Mouse (Mus musculus) MEL (cell line): ENCODE measurements at regions not wholly inside any gene's neighbourhood (a gene's known extent, or its start where the extent isn't known, plus 50 kb on each side); places are given as distances from the start of the nearest gene placed in this dataset.

Experiments used
- DNase-seq: peaks from one replicate; pipeline ENCODE4 v3.0.0; 2011; ENCODE audit warnings: low read depth, low spot score
- H3K27ac ChIP-seq: 2 replicates; pipeline ENCODE4 v1.5.1; 2012; ENCODE audit warnings: low read depth, mild to moderate bottlenecking, control low read depth, low read length, moderate library complexity; ENCODE audit not compliant: control insufficient read depth
- H3K27me3 ChIP-seq, 2 experiments: fragments of 150-350 bp in 1 of 2; sonication (generic) in 1 of 2; 2 replicates each; pipeline ENCODE4 v1.6.1; 2012; ENCODE audit warnings: low read length in 2 of 2, mild to moderate bottlenecking in 2 of 2, improper control_type of control experiment in 1 of 2, moderate library complexity in 1 of 2; ENCODE audit not compliant: insufficient read depth in 2 of 2, control insufficient read depth in 1 of 2
- H3K36me3 ChIP-seq, 2 experiments: 2 replicates each; pipeline ENCODE4 v1.6.1; 2012 to 2014; ENCODE audit warnings: low read length in 2 of 2, improper control_type of control experiment in 1 of 2, inconsistent platforms in 1 of 2, mild to moderate bottlenecking in 1 of 2; ENCODE audit not compliant: insufficient read depth in 2 of 2, control insufficient read depth in 1 of 2
- H3K4me1 ChIP-seq, 2 experiments: fragments of 150-350 bp in 1 of 2; sonication (generic) in 1 of 2; 2 replicates each; pipeline ENCODE4 v1.6.1; 2012; ENCODE audit warnings: low read length in 2 of 2, improper control_type of control experiment in 1 of 2, mild to moderate bottlenecking in 1 of 2; ENCODE audit not compliant: insufficient read depth in 2 of 2, control insufficient read depth in 1 of 2
- H3K4me3 ChIP-seq, 2 experiments: fragments of 150-350 bp in 1 of 2; sonication (generic) in 1 of 2; 2 replicates each; pipeline ENCODE4 v1.5.1; 2012; ENCODE audit warnings: low read depth in 2 of 2, low read length in 2 of 2, mild to moderate bottlenecking in 2 of 2, moderate library complexity in 2 of 2, control low read depth in 1 of 2, improper control_type of control experiment in 1 of 2; ENCODE audit not compliant: control insufficient read depth in 1 of 2, insufficient read depth in 1 of 2
- H3K79me2 ChIP-seq: 2 replicates; pipeline ENCODE4 v1.6.1; 2012; ENCODE audit warnings: mild to moderate bottlenecking, low read length, moderate library complexity; ENCODE audit not compliant: control insufficient read depth, poor library complexity, insufficient read depth
- H3K9ac ChIP-seq: 2 replicates; pipeline ENCODE4 v1.6.1; 2012; ENCODE audit warnings: low read depth, mild to moderate bottlenecking, control low read depth, low read length, moderate library complexity; ENCODE audit not compliant: control insufficient read depth, poor library complexity, severe bottlenecking
- H3K9me3 ChIP-seq: fragments of 150-350 bp; sonication (generic); replicated peaks from 2 replicates; pipeline ENCODE4 v1.6.1; 2012; ENCODE audit warnings: mild to moderate bottlenecking, low read length, improper control_type of control experiment, moderate library complexity; ENCODE audit not compliant: insufficient read depth
- CHD1 ChIP-seq: IDR thresholded peaks from 2 replicates; pipeline ENCODE4 v1.6.1; 2012; ENCODE audit warnings: low read depth, mild to moderate bottlenecking, inconsistent platforms, low read length, improper control_type of control experiment
- CHD2 ChIP-seq: IDR thresholded peaks from 2 replicates; pipeline ENCODE4 v1.6.1; 2011; ENCODE audit warnings: low read length, improper control_type of control experiment
- CTCF ChIP-seq, 3 experiments: IDR thresholded peaks in 2 of 3; conservative IDR thresholded peaks in 1 of 3; 2 replicates each; pipeline ENCODE4 v1.5.1; 2011 to 2012; ENCODE audit warnings: low read length in 3 of 3, low read depth in 2 of 3, mild to moderate bottlenecking in 2 of 3, improper control_type of control experiment in 1 of 3, inconsistent platforms in 1 of 3, mixed read lengths in 1 of 3, moderate library complexity in 1 of 3; ENCODE audit not compliant: control insufficient read depth in 1 of 3, insufficient read depth in 1 of 3, poor library complexity in 1 of 3, severe bottlenecking in 1 of 3
- E2F4 ChIP-seq: IDR thresholded peaks from 2 replicates; pipeline ENCODE4 v1.6.1; 2011; ENCODE audit warnings: low read depth, low read length, improper control_type of control experiment, borderline replicate concordance
- EP300 ChIP-seq, 2 experiments: IDR thresholded peaks; 2 replicates each; pipeline ENCODE4 v1.6.1; 2011; ENCODE audit warnings: improper control_type of control experiment in 2 of 2, low read length in 2 of 2, low read depth in 1 of 2, mild to moderate bottlenecking in 1 of 2
- GABPA ChIP-seq: IDR thresholded peaks from 2 replicates; pipeline ENCODE4 v1.6.1; 2012; ENCODE audit warnings: low read depth, mild to moderate bottlenecking, inconsistent platforms, low read length, improper control_type of control experiment, moderate library complexity
- HCFC1 ChIP-seq: IDR thresholded peaks from 2 replicates; pipeline ENCODE4 v1.6.1; 2012; ENCODE audit warnings: low read depth, mild to moderate bottlenecking, inconsistent platforms, low read length, improper control_type of control experiment, moderate library complexity
- JUND ChIP-seq: IDR thresholded peaks from 2 replicates; pipeline ENCODE4 v1.6.1; 2011; ENCODE audit warnings: low read depth, mild to moderate bottlenecking, improper control_type of control experiment, low read length
- MXI1 ChIP-seq: IDR thresholded peaks from 2 replicates; pipeline ENCODE4 v1.6.1; 2011; ENCODE audit warnings: mild to moderate bottlenecking, low read depth, low read length, improper control_type of control experiment
- MYB ChIP-seq: IDR thresholded peaks from 2 replicates; pipeline ENCODE4 v1.6.1; 2011; ENCODE audit warnings: mild to moderate bottlenecking, low read depth, low read length, improper control_type of control experiment
- NELFE ChIP-seq: IDR thresholded peaks from 2 replicates; pipeline ENCODE4 v1.6.1; 2011; ENCODE audit warnings: low read depth, low read length, improper control_type of control experiment
- NRF1 ChIP-seq: IDR thresholded peaks from 2 replicates; pipeline ENCODE4 v1.6.1; 2014; ENCODE audit warnings: low read depth, mild to moderate bottlenecking, inconsistent platforms, low read length, improper control_type of control experiment, moderate library complexity; ENCODE audit not compliant: poor library complexity, insufficient read depth, severe bottlenecking
- POLR2AphosphoS2 ChIP-seq: IDR thresholded peaks from 2 replicates; pipeline ENCODE4 v1.6.1; 2011; ENCODE audit warnings: low read length, improper control_type of control experiment
- POLR2AphosphoS5 ChIP-seq: IDR thresholded peaks from 2 replicates; pipeline ENCODE4 v1.6.1; 2012; ENCODE audit warnings: low read depth, borderline replicate concordance, mild to moderate bottlenecking, inconsistent platforms, low read length, moderate library complexity, mixed read lengths
- RAD21 ChIP-seq: IDR thresholded peaks from 2 replicates; pipeline ENCODE4 v1.6.1; 2011; ENCODE audit warnings: mild to moderate bottlenecking, low read depth, low read length, improper control_type of control experiment
- RCOR1 ChIP-seq: IDR thresholded peaks from 2 replicates; pipeline ENCODE4 v1.6.1; 2012; ENCODE audit warnings: low read depth, mild to moderate bottlenecking, inconsistent platforms, low read length, improper control_type of control experiment
- TAL1 ChIP-seq: IDR thresholded peaks from 2 replicates; pipeline ENCODE4 v1.6.1; 2012; ENCODE audit warnings: mild to moderate bottlenecking, inconsistent platforms, low read length, moderate library complexity, mixed read lengths
- TBP ChIP-seq: IDR thresholded peaks from 2 replicates; pipeline ENCODE4 v1.8.0; 2011; ENCODE audit warnings: low read depth, low read length, improper control_type of control experiment
- TCF12 ChIP-seq: IDR thresholded peaks from 2 replicates; pipeline ENCODE4 v1.6.1; 2014; ENCODE audit warnings: low read depth, mild to moderate bottlenecking, inconsistent platforms, low read length, improper control_type of control experiment, moderate library complexity
- USF1 ChIP-seq: IDR thresholded peaks from 2 replicates; pipeline ENCODE4 v1.6.1; 2014; ENCODE audit warnings: low read depth, mild to moderate bottlenecking, inconsistent platforms, low read length, improper control_type of control experiment, moderate library complexity
- USF2 ChIP-seq, 2 experiments: IDR thresholded peaks; 2 replicates each; pipeline ENCODE4 v1.6.1; 2011 to 2012; ENCODE audit warnings: improper control_type of control experiment in 2 of 2, low read length in 2 of 2, borderline replicate concordance in 1 of 2, inconsistent platforms in 1 of 2, low read depth in 1 of 2, mild to moderate bottlenecking in 1 of 2; ENCODE audit not compliant: insufficient read depth in 1 of 2
- ZC3H11A ChIP-seq: IDR thresholded peaks from 2 replicates; pipeline ENCODE4 v1.6.1; 2012; ENCODE audit warnings: low read depth, mild to moderate bottlenecking, inconsistent platforms, low read length, improper control_type of control experiment

DNA sequence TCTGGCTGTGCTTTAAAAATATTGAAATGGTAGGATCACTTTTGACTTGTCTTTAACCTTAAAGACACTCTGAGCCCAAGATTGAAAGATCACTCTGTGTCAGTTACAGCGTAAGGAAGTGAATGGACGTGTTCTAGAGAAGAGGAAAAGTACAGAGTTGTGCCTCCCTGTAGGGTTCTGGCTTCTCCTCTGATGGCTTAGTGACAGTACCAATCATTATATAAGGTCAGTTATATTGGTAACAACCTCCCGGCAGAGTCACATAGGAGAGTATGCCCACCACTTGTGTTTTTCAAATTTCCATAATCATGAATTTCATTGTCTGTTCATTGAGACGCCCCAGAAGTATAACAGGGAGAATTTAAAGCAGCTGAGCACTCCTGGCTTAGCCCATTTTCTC is 141.6 kb upstream of the Cttnbp2 start:
- no peaks in the 10 kb centered on the region for H3K27me3 ChIP-seq

DNA sequence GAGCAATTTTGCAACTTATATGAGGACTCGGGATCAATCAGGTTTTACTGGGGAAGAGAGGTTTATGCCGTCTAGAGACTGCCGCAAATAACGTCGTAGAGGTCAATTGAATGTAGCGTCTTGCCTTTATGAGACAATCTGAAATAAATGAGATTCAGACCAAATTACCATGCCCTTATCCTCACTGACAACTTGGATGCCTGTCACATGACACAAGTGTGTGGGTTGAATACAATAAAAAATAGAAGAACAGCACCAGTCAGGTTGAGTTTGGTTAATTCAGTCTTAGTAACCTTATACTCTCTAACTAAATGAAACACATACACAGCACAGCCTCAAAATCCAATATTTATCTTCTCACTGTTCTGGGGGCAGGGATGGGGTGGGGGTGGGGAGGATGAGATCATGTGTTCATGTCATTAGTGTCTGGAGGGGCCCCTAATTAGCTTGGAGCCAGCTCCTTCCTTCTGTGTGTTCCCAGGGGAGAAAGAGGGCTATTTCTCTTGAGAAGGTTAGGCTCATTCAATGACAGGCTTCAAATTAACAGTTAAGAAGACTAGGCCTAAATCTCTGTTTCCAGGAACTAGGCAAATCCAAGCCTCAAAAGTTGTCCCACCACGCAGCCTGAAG is 142.2 kb upstream of the Cttnbp2 start:
- Histone ChIP-seq H3K4me3 (no peak overlapping the region), H3K79me2 (no peaks in the 10 kb centered on the region), H3K36me3 (no peaks in the 10 kb centered on the region), H3K27ac (no peak overlapping the region), H3K4me1 (no peaks in the 10 kb centered on the region), H3K9me3 (no peaks in the 10 kb centered on the region), H3K27me3 (no peaks in the 10 kb centered on the region), H3K9ac (no peak overlapping the region)
- no peak for DNase-seq
- TF ChIP-seq EP300 (IDR thresholded peaks at IDR 0.05; ENCODE audit: low read depth in 1 of 2, low read length in 2 of 2) (no peak), JUND (no peak), TAL1 (no peak), CTCF (IDR thresholded peaks at IDR 0.05 in 2 of 3, conservative IDR thresholded peaks at IDR 0.05 in 1 of 3; ENCODE audit: control insufficient read depth in 1 of 3, insufficient read depth in 1 of 3, low read depth in 2 of 3, low read length in 3 of 3, poor library complexity in 1 of 3, severe bottlenecking in 1 of 3) (no peak), CHD2 (no peak), ZC3H11A (no peak)

More for the DNA sequence above, 141.6 kb upstream of the Cttnbp2 start:
- H3K9ac ChIP-seq = no peak overlapping the region
- DNase-seq = no peak
- TF ChIP-seq USF2 (IDR thresholded peaks at IDR 0.05; ENCODE audit: borderline replicate concordance in 1 of 2, insufficient read depth in 1 of 2, low read depth in 1 of 2, low read length in 2 of 2) (no peak), RAD21 (no peak), TBP (no peak)
- TF ChIP-seq, all 39 proteins: peak for 0
- no peak overlapping the region for H3K27ac ChIP-seq
- no peaks in the 10 kb centered on the region for H3K36me3 ChIP-seq
- H3K79me2 ChIP-seq = no peaks in the 10 kb centered on the region
- no peak overlapping the region for H3K4me3 ChIP-seq
- H3K9me3 ChIP-seq = no peaks in the 10 kb centered on the region
- H3K4me1 ChIP-seq = no peaks in the 10 kb centered on the region

DNA sequence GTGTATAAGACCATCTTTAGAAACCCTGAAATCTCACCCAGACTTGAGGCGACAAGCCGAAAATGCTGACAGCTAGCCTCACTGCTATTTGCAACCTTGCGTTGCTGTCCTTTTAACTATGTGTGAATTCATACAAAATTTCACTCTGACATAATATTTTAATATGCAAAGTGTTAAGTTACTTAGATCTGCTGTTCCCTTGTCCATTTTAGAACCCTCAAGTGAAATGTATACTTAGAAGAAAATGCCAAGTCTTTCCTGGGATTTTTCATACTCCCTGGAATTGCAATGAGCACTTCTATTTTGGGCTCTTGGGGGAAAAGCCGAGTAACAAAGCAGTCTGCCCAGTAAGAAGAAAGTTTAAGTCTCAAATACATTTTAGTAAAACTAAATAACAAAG is 150.0 kb upstream of the Cttnbp2 start:
- no peak for DNase-seq
- Histone ChIP-seq H3K4me1 (no peaks in the 10 kb centered on the region), H3K4me3 (no peak overlapping the region), H3K36me3 (no peaks in the 10 kb centered on the region), H3K79me2 (no peaks in the 10 kb centered on the region), H3K9ac (no peak overlapping the region), H3K9me3 (no peaks in the 10 kb centered on the region), H3K27ac (no peak overlapping the region), H3K27me3 (peaks cover 0 to 1% of the 10 kb centered on the region in 2 experiments; a peak in 1 of 4 replicates)
- no peak for TF ChIP-seq MYB
- no peak for TF ChIP-seq POLR2AphosphoS2
- TF ChIP-seq ZC3H11A = no peak
- no peak for TF ChIP-seq HCFC1
- TF ChIP-seq GABPA = no peak
- TF ChIP-seq TBP = no peak
- no peak for TF ChIP-seq NELFE
- TF ChIP-seq TCF12 = no peak
- no peak for TF ChIP-seq TAL1
- TF ChIP-seq NRF1 = no peak
- no peak for TF ChIP-seq USF1
- no peak for TF ChIP-seq CHD1
- no peak for TF ChIP-seq CHD2
- TF ChIP-seq RCOR1 = no peak
- TF ChIP-seq POLR2AphosphoS5 = no peak
- no peak for TF ChIP-seq MXI1
- TF ChIP-seq E2F4 = no peak
